Mouse (Mus musculus) liver, embryonic 11.5 days (tissue): ENCODE data around the gene Cenpn. TPM values are rescaled to one million over a fixed set of nuclear protein-coding genes. Genes with fewer than 3 reads are reported as not detected.

Experiments
- ATAC-seq: fragments of 200-750 bp; cut with Nextera tagmentation; replicated peaks from 2 replicates; pipeline ENCODE4 v1.8.0; 2017; ENCODE audit warnings: moderate number of reproducible peaks, mild to moderate bottlenecking, moderate TSS enrichment, moderate library complexity; ENCODE audit not compliant: low FRiP score
- DNase-seq: peaks from one replicate; pipeline ENCODE4 v3.0.0-alpha.2; 2017; ENCODE audit warnings: low spot score
- H3K27ac ChIP-seq: fragments of 300-500 bp; sonication (generic); 2 replicates; pipeline ENCODE4 v1.5.1; 2014; ENCODE audit warnings: mild to moderate bottlenecking, low read depth, low read length, control low read depth
- H3K27me3 ChIP-seq: fragments of 300-500 bp; sonication (generic); replicated peaks from 2 replicates; pipeline ENCODE4 v1.6.1; 2014; ENCODE audit warnings: low read length, mixed read lengths; ENCODE audit not compliant: control insufficient read depth, insufficient read depth
- H3K36me3 ChIP-seq: fragments of 300-500 bp; sonication (generic); 2 replicates; pipeline ENCODE4 v1.6.1; 2014; ENCODE audit warnings: mild to moderate bottlenecking, low read length, moderate library complexity, mixed read lengths; ENCODE audit not compliant: control insufficient read depth, insufficient read depth
- H3K4me1 ChIP-seq: fragments of 300-500 bp; sonication (generic); replicated peaks from 2 replicates; pipeline ENCODE4 v1.6.1; 2014; ENCODE audit warnings: low read length, mixed read lengths; ENCODE audit not compliant: control insufficient read depth, insufficient read depth
- H3K4me2 ChIP-seq: fragments of 300-500 bp; sonication (generic); 2 replicates; pipeline ENCODE4 v1.6.1; 2014; ENCODE audit warnings: mild to moderate bottlenecking, control low read depth, moderate library complexity
- H3K4me3 ChIP-seq: fragments of 300-500 bp; sonication (generic); 2 replicates; pipeline ENCODE4 v1.5.1; 2014; ENCODE audit warnings: low read depth, low read length, control low read depth
- H3K9ac ChIP-seq: fragments of 300-500 bp; sonication (generic); 2 replicates; pipeline ENCODE4 v1.6.1; 2014; ENCODE audit warnings: low read depth, low read length, control low read depth
- H3K9me3 ChIP-seq: fragments of 300-500 bp; sonication (generic); 2 replicates; pipeline ENCODE4 v1.6.1; 2016; ENCODE audit warnings: low read length, inconsistent platforms, mixed read lengths; ENCODE audit not compliant: control insufficient read depth
- WGBS: fragments of 180-500 bp; shearing (Covaris S2); extraction: QIAGEN DNeasy Blood & Tissue Kit; methylation state at CpG from one replicate; pipeline ENCODE4 v1.1.7; 2014; 5-methylcytosine and 5-hydroxymethylcytosine counted together
- polyA plus RNA-seq: library from polyadenylated mRNA; unstranded; fragments of >200 nt; fragmentation: Nextera tagmentation; extraction: Ambion mirVana; gene quantifications from 2 replicates; pipeline ENCODE4 v1.2.1, GENCODE M21; 2014

The Cenpn gene
- polyA plus RNA-seq, 1 experiment from 2014 or later: 53.9 TPM

DNA sequence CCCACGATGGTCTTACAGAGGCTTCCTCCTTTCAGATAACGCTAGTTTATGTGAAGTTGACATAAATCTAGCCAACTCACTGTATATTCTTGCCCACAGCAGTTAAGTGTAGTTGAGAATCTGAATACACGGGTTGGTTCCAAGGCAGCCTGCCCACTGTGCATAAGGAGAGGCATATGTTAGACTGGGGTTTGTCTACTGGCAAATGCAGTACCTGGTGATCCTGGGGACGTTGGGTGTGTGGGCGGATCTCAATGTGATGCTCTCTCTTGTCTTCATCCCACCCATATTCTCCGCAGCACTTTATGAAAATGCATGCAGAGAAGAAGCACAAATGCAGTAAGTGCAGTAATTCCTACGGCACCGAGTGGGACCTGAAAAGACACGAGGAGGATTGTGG is 32.9 kb downstream of the Cenpn start:
- Histone ChIP-seq H3K9ac (no peak overlapping the region), H3K36me3 (peaks cover 33% of the 10 kb centered on the region), H3K9me3 (no peaks in the 10 kb centered on the region), H3K4me2 (no peak overlapping the region), H3K4me1 (no peaks in the 10 kb centered on the region; the same call in 1 of the 2 replicates), H3K27me3 (no peaks in the 10 kb centered on the region), H3K4me3 (no peak overlapping the region), H3K27ac (no peak overlapping the region)
- 88% methylated on average over 9 of the region's 9 CpGs for WGBS
- no peak for DNase-seq
- ATAC-seq: no peak

DNA sequence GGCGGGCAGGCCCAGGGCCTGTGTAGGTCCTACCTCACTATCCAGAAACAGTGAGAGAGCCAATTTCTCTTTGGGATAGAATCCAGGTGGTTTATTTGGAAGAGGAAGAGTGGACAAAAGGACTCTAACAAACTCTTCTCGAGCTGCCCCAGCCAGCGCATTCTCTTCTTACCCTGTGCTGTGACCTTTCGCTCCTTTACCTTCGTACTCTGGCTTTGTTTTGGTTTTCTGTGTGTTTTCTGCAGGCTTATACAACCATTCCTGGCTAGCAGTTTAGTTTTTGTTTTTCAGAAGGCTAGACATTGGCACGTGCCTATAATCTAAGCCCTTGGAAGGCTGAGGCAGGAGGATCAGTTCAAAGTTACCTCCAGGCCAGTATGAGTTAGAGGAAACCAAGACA is 48.0 kb downstream of the Cenpn start:
- H3K9ac ChIP-seq: no peak overlapping the region
- H3K36me3 ChIP-seq: no peaks in the 10 kb centered on the region
- no peak overlapping the region for H3K4me3 ChIP-seq
- H3K27ac ChIP-seq: no peak overlapping the region
- H3K4me1 ChIP-seq: no peaks in the 10 kb centered on the region
- H3K27me3 ChIP-seq: no peaks in the 10 kb centered on the region
- ATAC-seq (no peak), DNase-seq (no peak)
- H3K4me2 ChIP-seq: no peak overlapping the region
- no peaks in the 10 kb centered on the region for H3K9me3 ChIP-seq
- WGBS: 84% methylated on average over 6 of the region's 6 CpGs

DNA sequence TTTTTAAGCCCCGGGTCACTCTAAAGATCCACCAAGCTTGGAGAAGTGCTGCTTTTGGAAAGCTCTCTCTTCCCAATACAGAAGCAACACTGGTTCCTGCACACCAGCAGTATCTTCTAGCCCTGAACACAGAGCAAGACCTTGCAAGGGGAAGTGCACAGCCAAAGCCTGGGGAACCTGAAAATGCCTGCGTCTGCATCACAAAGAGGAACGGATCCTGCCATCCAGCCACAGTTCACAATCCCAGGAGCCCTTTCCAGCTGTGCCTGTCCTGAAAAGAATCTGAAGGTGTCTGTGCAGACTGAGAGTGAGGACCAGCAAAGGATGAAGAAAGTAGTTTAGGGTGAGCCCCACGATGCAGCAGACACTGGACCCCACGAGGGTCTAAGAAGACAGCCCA is 53.5 kb downstream of the Cenpn start:
- H3K9ac ChIP-seq: no peak overlapping the region
- H3K36me3 ChIP-seq: no peaks in the 10 kb centered on the region
- 41% methylated on average over 5 of the region's 5 CpGs for WGBS
- no peak overlapping the region for H3K4me3 ChIP-seq
- peaks cover 6% of the 10 kb centered on the region; the same call in 1 of the 2 replicates for H3K4me1 ChIP-seq
- no peaks in the 10 kb centered on the region for H3K9me3 ChIP-seq
- H3K27me3 ChIP-seq: no peaks in the 10 kb centered on the region
- DNase-seq: no peak
- no peak overlapping the region for H3K27ac ChIP-seq
- no peak for ATAC-seq
- 0 out of 2 replicates have a peak overlapping the region, but pooled peaks have one; percentile 9 for H3K4me2 ChIP-seq

DNA sequence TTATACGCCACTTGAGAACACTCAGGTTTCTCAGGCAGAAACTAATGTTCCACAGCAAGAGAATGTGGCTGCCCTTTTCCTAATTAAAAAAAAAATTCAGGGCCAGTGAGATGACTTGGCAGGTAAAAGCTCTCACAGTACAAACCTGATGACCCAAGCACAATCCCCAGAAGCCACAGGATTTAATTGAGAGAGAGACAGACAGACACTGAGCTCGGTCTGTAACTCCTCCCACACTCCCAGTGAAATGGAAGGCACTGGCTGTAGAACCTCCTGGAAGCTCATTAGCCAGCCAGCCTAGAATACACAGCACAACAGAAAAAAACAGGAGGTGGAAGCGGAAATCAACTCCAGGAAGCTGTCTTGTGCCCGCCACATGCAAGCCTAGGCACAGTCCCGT is 54.1 kb downstream of the Cenpn start:
- 0 out of 2 replicates have a peak overlapping the region, but pooled peaks have one; percentile 9 for H3K4me2 ChIP-seq
- H3K9ac ChIP-seq: no peak overlapping the region
- 69% methylated on average over 5 of the region's 5 CpGs for WGBS
- H3K27me3 ChIP-seq: no peaks in the 10 kb centered on the region
- no peaks in the 10 kb centered on the region for H3K9me3 ChIP-seq
- DNase-seq (no peak), ATAC-seq (no peak)
- no peak overlapping the region for H3K27ac ChIP-seq
- no peaks in the 10 kb centered on the region for H3K36me3 ChIP-seq
- H3K4me3 ChIP-seq: no peak overlapping the region
- peaks cover 6% of the 10 kb centered on the region; the same call in 1 of the 2 replicates for H3K4me1 ChIP-seq

DNA sequence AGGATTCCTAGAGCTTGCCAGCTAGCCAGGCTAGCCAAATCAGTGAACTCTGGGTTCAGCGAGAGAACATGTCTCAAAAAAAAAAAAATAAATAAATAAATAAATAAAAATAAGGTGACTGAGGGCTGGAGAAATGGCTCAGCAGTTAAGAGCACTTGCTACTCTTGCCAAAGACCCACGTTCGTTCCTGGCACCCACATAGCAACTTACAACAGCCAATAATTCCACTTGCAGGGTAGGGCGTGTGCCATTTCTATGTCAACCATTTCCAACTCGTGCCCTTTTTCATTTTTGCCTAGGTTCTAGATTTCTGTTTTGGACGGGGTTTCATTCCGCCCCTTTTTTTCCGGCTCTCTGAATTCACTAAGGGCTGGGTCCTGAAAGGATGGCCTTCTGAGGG is 56.5 kb downstream of the Cenpn start:
- no peak for DNase-seq
- Histone ChIP-seq H3K27ac (peak overlapping the region; percentile 25; the same call in 1 of the 2 replicates), H3K4me1 (peaks cover 6% of the 10 kb centered on the region; the same call in 1 of the 2 replicates), H3K4me3 (peak overlapping the region; percentile 87), H3K9ac (peak overlapping the region; percentile 64), H3K27me3 (no peaks in the 10 kb centered on the region), H3K9me3 (no peaks in the 10 kb centered on the region), H3K4me2 (peak overlapping the region; percentile 90), H3K36me3 (peaks cover 3% of the 10 kb centered on the region; the same call in 1 of the 2 replicates)
- 34% methylated on average over 8 of the region's 8 CpGs for WGBS
- ATAC-seq: no peak

DNA sequence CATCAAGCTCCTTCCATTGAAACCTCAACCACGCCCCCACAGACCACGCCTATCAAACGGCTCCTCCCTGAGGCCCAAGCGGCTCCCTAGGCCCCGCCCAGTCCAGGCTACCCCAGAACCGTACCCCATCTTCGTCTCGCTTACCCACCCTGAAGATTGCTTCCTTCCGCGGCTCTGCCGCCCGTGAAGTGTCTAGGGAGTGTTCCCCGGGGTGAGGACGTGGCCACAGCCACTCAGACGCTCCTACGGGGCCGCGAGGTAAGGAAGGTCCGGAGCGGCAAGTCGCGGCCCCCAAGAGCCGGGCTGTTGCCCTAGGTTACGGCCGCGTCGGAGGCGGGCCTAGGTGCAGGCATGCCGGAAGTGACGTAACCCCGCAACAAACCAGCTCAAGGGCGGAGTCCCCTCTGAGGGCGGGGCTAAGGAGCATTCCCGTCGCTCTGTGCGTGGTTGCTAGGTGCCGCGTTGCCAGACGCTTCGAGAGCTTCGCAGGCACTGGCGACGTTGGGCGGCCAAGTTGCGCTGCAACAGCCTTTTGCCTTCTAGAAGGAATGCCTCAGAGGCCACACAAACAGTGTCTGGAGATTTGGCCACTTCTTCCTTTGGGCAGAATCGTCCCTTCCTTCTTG is 57.2 kb downstream of the Cenpn start, which contains the start of gene 1700030J22Rik:
Gene 1700030J22Rik (minus strand): TSS at position 329 of the 626 bp plus-strand sequence.
- under 1% methylated on average over 46 of the region's 46 CpGs for WGBS
- Histone ChIP-seq H3K36me3 (peaks cover 3% of the 10 kb centered on the region; the same call in 1 of the 2 replicates), H3K4me2 (peak within 1 kb of the TSS; percentile 90), H3K4me3 (peak within 1 kb of the TSS; percentile 87), H3K27ac (peak within 1 kb of the TSS; percentile 25; the same call in 1 of the 2 replicates), H3K4me1 (peaks cover 6% of the 10 kb centered on the region; the same call in 1 of the 2 replicates), H3K9me3 (no peaks in the 10 kb centered on the region), H3K9ac (peak within 1 kb of the TSS; percentile 64), H3K27me3 (no peaks in the 10 kb centered on the region)
- ATAC-seq (peak; percentile 98), DNase-seq (peak; percentile 98)

DNA sequence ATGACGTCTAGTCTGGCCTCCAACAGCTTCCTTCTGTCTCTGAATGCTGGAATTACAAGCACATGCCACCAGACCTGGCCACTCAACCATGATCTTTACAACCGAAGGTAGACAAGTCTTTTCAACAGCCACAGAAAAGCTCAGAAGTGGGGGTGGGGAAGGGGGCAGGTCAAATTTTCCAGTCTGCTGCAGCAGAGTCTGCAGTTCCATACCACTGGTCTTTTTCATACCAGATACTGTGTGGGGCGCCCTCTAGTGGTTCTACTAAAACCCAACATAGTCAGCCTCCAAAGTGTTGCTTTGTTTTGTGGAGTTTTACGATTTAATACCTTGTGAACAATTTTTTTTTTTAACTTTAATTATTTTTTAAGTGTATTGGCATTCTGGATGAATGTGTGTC is 58.6 kb downstream of the Cenpn start:
- WGBS: 30% methylated on average over 4 of the region's 4 CpGs
- Histone ChIP-seq H3K9ac (no peak overlapping the region), H3K4me3 (no peak overlapping the region)

DNA sequence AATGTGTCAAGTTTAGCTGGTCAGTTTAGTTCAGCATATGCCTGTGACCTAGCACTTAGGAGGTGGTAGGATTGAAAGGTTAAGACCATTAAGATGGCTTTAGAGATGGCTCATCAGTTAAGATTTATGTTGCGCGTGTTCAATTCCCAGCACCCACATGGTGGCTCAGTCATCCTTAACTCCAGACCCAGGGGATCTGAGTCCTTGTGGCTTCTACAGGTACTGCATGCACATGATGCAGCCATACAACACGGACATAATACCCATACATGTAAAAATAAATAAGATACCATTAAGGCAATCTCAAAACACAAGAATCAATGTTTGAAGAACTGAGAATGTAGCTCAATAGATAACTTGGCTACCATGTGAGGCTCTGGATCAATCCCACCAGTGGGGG is 68.3 kb downstream of the Cenpn start:
- Histone ChIP-seq H3K27me3 (no peaks in the 10 kb centered on the region), H3K4me2 (no peak overlapping the region), H3K9me3 (no peaks in the 10 kb centered on the region), H3K9ac (no peak overlapping the region), H3K36me3 (peaks cover 14% of the 10 kb centered on the region; the same call in 1 of the 2 replicates), H3K27ac (no peak overlapping the region), H3K4me3 (no peak overlapping the region), H3K4me1 (peaks cover 8% of the 10 kb centered on the region)
- ATAC-seq: no peak
- DNase-seq: no peak
- WGBS: 97% methylated on average over 3 of the region's 3 CpGs

More for the DNA sequence above, 58.6 kb downstream of the Cenpn start:
- Histone ChIP-seq H3K4me2 (peak overlapping the region; percentile 16; the same call in 1 of the 2 replicates), H3K9me3 (no peaks in the 10 kb centered on the region), H3K27me3 (no peaks in the 10 kb centered on the region), H3K36me3 (peaks cover 7% of the 10 kb centered on the region; the same call in 1 of the 2 replicates), H3K4me1 (peaks cover 6% of the 10 kb centered on the region; the same call in 1 of the 2 replicates), H3K27ac (no peak overlapping the region)
- DNase-seq: peak; percentile 65
- no peak for ATAC-seq
